Mouse (Mus musculus): ENCODE measurements around the gene Disp1. TPM values are rescaled to one million over a fixed set of nuclear protein-coding genes. Genes with fewer than 3 reads are reported as not detected.

Gene Disp1
- polyA plus RNA-seq, 1 experiment from 2014 or later, result 19.1 TPM

DNA sequence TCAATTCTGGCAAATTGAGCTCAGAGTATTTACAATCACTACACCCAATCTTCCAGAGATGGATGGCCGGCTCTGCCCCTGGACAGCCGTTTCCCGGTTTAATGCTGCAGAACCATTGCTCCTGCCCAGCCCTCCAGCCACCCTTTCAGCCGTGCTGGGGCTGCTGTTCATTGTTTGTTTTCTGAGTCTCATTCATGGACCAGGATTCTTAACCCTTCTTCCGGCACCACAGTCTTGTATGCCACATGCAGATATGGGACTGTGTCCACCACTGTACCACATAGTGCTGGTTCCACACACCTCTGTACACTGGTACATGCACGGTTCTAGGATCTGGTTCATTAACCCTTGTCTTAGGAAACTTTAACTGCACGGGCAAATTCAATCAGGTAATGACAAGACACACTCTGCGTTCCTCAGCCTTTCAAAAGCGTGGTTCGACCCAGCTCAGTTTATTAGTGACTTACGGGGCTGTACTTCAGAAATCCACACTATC, 12.4 kb upstream of the Disp1 start:
- no peak overlapping the region for H3K4me3 ChIP-seq

DNA sequence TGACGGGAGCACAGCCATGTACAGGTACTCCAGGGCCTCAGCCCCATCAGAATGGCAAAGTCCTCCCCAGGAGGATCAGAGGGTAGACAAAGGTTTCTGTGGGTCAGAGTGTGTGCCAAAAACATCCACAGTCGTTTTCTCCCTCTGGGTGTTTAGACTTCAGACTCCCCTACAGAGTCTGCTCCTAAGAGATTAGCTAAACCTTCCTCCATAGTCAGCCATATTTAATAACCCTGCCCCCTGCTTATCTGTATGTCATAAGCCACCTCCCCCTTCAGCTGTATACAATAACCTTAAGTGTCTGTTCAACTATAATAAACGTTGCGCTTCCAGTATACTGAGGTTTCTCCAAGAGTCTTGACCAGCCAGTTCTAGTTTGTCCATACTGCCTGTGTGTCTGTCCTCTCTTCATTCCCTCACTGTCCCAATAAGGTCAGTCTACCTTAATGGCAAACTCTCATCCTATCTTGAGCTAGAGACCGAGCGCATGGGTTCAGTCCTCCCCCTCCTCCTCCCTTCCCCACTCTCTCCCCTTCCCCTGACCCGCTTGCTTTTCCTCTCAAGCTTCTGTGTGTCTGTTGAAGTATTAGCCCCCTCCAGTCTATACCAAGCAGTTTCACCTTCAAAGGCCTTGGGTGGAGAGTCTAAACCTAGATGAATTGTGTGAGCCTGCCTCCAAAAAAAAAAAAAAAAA, 11.8 kb upstream of the Disp1 start:
- H3K36me3 ChIP-seq, result no peaks in the 10 kb centered on the region
- no peak overlapping the region for H3K9ac ChIP-seq
- H3K9me3 ChIP-seq, result no peaks in the 10 kb centered on the region
- H3K4me1 ChIP-seq, result 0 out of 2 replicates have a peak, but pooled peaks cover 7% of the 10 kb centered on the region
- H3K27me3 ChIP-seq, result no peaks in the 10 kb centered on the region
- H3K4me2 ChIP-seq (replicated peaks), result no peak overlapping the region
- no peak overlapping the region for H3K4me3 ChIP-seq
- no peak overlapping the region for H3K27ac ChIP-seq
- no peak for ATAC-seq (ENCODE audit: insufficient number of reproducible peaks, insufficient read depth, low FRiP score, low TSS enrichment)
- whole genome bisulfite sequencing, result 76% methylated on average over 7 of the region's 7 CpGs

More for the DNA sequence above, 12.4 kb upstream of the Disp1 start:
- 0 out of 2 replicates have a peak, but pooled peaks cover 4% of the 10 kb centered on the region for H3K4me1 ChIP-seq
- 78% methylated on average over 11 of the region's 11 CpGs for WGBS
- ATAC-seq (ENCODE audit: insufficient number of reproducible peaks, insufficient read depth, low FRiP score, low TSS enrichment), result no peak
- no peak overlapping the region for H3K9ac ChIP-seq
- H3K36me3 ChIP-seq, result no peaks in the 10 kb centered on the region
- no peaks in the 10 kb centered on the region for H3K27me3 ChIP-seq
- no peaks in the 10 kb centered on the region for H3K9me3 ChIP-seq
- no peak overlapping the region for H3K4me2 ChIP-seq (replicated peaks)
- H3K27ac ChIP-seq, result no peak overlapping the region

DNA sequence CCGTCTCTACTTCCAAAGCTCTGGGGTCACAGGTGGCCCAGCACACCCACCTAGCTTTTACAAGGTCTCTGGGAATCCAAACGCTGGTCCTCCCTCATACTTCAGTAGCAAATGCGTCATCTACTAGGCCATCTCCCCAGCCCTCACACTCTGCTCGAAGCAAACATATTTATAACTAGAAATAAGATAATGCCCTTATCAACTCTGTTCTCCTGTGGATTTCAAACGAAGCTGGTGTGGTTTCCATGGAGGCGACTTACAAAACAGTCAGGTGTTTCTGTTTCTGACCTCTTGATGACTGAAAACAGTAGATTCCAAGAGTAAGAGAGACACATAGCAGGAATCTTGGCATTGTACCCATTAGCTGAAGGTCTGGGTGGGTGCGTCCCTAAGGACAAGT, 6.1 kb upstream of the Disp1 start:
- 87% methylated on average over 7 of the region's 7 CpGs for WGBS
- ATAC-seq (ENCODE audit: insufficient number of reproducible peaks, insufficient read depth, low FRiP score, low TSS enrichment), result no peak
- no peak overlapping the region for H3K9ac ChIP-seq
- no peaks in the 10 kb centered on the region for H3K27me3 ChIP-seq
- H3K4me3 ChIP-seq, result no peak overlapping the region
- H3K36me3 ChIP-seq, result no peaks in the 10 kb centered on the region
- H3K4me1 ChIP-seq, result peaks cover 7% of the 10 kb centered on the region; the same call in 1 of the 2 replicates
- H3K27ac ChIP-seq, result no peak overlapping the region
- H3K4me2 ChIP-seq (replicated peaks), result no peak overlapping the region
- H3K9me3 ChIP-seq, result no peaks in the 10 kb centered on the region

DNA sequence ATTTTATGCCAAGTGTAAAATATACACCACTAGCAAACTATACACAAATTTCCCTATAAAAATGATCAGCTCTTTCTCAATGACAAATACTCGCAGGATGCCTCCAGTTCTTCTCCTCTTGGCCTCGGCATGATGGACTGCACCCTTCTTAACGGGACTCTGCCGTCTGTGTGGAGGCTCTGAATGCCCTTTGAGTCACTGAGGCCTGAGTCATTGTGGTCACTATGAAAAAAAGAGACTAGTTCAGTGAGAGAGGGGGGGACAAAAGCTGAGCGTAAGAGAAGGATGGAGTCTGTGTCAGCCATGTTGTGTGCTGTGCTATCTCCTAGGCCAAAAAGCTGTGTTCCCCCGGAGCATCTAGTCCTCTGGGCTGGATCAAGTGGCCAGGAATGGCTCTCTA, 2.3 kb downstream of the Disp1 start:
- WGBS, result 89% methylated on average over 6 of the region's 6 CpGs
- Histone ChIP-seq H3K4me1 (peaks cover 11% of the 10 kb centered on the region), H3K4me2 (replicated peaks) (no peak overlapping the region), H3K27ac (no peak overlapping the region), H3K9me3 (no peaks in the 10 kb centered on the region), H3K9ac (no peak overlapping the region), H3K27me3 (no peaks in the 10 kb centered on the region), H3K4me3 (no peak overlapping the region), H3K36me3 (no peaks in the 10 kb centered on the region)
- ATAC-seq (ENCODE audit: insufficient number of reproducible peaks, insufficient read depth, low FRiP score, low TSS enrichment), result no peak

DNA sequence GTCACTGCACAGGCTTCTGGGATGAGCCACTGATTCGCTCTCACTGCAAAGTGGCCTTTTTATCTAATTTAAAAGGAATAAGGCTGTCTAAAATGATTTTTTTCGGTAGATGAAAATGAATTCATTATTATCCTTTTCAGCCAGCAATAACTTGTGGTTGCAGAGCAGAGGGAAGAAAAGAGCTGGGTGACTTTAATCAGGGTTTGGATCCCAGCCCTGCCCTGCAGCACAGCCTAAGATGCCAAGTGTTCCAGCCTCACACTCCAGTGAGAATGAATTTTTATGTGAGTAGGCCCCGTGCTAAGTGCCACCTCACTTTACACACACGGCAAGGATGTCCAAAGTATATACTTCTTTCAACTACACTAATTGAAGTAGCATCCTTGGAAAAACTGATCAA, 4.6 kb downstream of the Disp1 start:
- H3K36me3 ChIP-seq, result no peaks in the 10 kb centered on the region
- H3K4me2 ChIP-seq (replicated peaks), result no peak overlapping the region
- H3K9me3 ChIP-seq, result no peaks in the 10 kb centered on the region
- 82% methylated on average over 4 of the region's 4 CpGs for WGBS
- H3K4me3 ChIP-seq, result no peak overlapping the region
- ATAC-seq (ENCODE audit: insufficient number of reproducible peaks, insufficient read depth, low FRiP score, low TSS enrichment), result no peak
- H3K4me1 ChIP-seq, result peaks cover 11% of the 10 kb centered on the region
- H3K27ac ChIP-seq, result no peak overlapping the region
- H3K27me3 ChIP-seq, result no peaks in the 10 kb centered on the region
- no peak overlapping the region for H3K9ac ChIP-seq

DNA sequence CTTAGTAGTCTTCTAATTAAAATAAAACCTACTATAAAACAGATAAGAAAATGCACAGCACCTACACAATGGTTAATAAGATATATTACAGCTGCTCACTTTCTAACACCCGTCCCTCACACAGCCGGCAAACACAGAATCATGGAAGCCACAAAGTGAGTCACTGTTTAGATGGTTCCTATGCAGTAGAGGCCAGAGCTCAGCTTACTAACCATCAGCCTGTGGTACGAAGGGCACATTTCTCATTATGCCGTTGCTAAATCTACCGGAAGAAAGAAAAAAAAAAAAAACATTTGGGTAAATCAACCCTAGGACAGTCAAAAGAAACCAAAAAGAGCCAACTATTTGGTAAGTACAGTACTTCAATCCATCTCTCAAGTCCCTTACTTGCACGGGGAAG, 5.6 kb downstream of the Disp1 start:
- Histone ChIP-seq H3K4me3 (no peak overlapping the region), H3K9me3 (no peaks in the 10 kb centered on the region), H3K36me3 (no peaks in the 10 kb centered on the region), H3K4me1 (peaks cover 11% of the 10 kb centered on the region), H3K4me2 (replicated peaks) (no peak overlapping the region), H3K9ac (no peak overlapping the region), H3K27ac (no peak overlapping the region), H3K27me3 (no peaks in the 10 kb centered on the region)
- ATAC-seq (ENCODE audit: insufficient number of reproducible peaks, insufficient read depth, low FRiP score, low TSS enrichment), result no peak
- 90% methylated on average over 6 of the region's 6 CpGs for WGBS

DNA sequence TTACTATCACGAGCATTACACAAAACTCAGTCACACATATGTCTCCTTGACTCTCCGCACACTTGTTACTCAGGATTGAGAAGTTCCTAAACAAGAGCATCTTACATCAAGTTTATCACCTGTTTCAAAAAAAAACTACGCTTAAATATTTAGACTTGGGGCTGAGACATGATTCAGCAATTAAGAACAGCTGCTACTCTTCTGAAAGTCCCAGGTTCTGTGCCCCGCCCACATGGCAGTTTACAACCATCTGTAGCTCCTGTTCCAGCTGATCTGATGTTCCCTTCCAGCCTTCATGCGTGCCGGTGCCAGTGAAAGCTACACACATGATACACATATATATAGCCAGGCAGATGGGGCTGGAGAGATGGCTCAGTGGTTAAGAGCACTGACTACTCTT, 7.5 kb downstream of the Disp1 start:
- H3K36me3 ChIP-seq, result no peaks in the 10 kb centered on the region
- no peak overlapping the region for H3K4me3 ChIP-seq
- no peak overlapping the region for H3K4me2 ChIP-seq (replicated peaks)
- no peaks in the 10 kb centered on the region; the same call in none of the 2 replicates for H3K4me1 ChIP-seq
- WGBS, result 80% methylated on average over 6 of the region's 6 CpGs
- H3K27ac ChIP-seq, result no peak overlapping the region
- ATAC-seq (ENCODE audit: insufficient number of reproducible peaks, insufficient read depth, low FRiP score, low TSS enrichment), result no peak
- H3K9me3 ChIP-seq, result no peaks in the 10 kb centered on the region
- H3K27me3 ChIP-seq, result no peaks in the 10 kb centered on the region
- H3K9ac ChIP-seq, result no peak overlapping the region

DNA sequence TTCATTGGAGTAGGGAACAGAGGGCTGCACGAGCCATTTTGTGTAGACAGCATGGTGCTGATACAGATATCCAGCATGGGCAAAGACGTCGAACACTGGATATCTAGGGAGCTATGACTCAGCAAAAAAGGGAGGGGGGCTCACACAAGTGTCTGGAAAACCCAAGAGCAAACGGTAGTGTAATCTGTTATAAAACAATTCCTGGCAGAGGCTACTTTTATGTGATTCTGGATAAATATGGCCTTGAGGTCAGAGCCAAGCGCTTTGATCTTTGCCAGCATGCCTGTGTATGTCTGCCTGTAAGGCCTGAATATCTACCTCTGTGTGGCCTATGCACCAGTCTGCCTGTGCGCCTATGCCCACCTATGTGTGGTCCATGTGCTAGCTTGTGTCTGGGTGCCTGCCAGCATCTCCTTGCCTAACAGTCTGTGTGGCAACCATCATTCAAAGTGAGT, 8.5 kb downstream of the Disp1 start:
- Histone ChIP-seq H3K9me3 (no peaks in the 10 kb centered on the region), H3K36me3 (no peaks in the 10 kb centered on the region), H3K27ac (no peak overlapping the region), H3K4me1 (no peaks in the 10 kb centered on the region; the same call in none of the 2 replicates), H3K4me2 (replicated peaks) (no peak overlapping the region), H3K9ac (no peak overlapping the region), H3K27me3 (no peaks in the 10 kb centered on the region), H3K4me3 (no peak overlapping the region)
- no peak for ATAC-seq (ENCODE audit: insufficient number of reproducible peaks, insufficient read depth, low FRiP score, low TSS enrichment)
- 75% methylated on average over 6 of the region's 6 CpGs for WGBS

DNA sequence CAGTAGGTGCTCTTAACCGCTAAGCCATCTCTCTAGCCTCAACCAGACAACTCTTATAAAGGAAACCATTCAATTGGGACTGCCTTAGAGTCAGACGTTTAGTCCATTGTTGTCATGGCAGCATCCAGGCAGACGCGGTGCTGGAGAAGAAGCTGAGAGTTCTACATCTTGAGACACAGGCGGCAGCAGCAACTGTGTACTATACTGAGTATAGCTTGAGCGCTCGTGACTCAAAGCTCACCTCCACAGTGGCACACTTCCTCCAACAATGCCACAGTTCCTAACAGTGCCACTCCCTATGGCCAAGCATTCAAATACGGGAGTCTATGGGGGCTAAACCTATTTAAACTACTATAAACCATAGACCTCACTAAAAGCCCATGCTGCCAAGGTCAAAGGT, 11.2 kb downstream of the Disp1 start:
- no peak for ATAC-seq (ENCODE audit: insufficient number of reproducible peaks, insufficient read depth, low FRiP score, low TSS enrichment)
- Histone ChIP-seq H3K4me2 (replicated peaks) (no peak overlapping the region), H3K4me1 (no peaks in the 10 kb centered on the region; the same call in none of the 2 replicates), H3K36me3 (no peaks in the 10 kb centered on the region), H3K9me3 (no peaks in the 10 kb centered on the region), H3K27me3 (no peaks in the 10 kb centered on the region), H3K27ac (no peak overlapping the region), H3K4me3 (no peak overlapping the region), H3K9ac (no peak overlapping the region)
- WGBS, result 94% methylated on average over 8 of the region's 8 CpGs

DNA sequence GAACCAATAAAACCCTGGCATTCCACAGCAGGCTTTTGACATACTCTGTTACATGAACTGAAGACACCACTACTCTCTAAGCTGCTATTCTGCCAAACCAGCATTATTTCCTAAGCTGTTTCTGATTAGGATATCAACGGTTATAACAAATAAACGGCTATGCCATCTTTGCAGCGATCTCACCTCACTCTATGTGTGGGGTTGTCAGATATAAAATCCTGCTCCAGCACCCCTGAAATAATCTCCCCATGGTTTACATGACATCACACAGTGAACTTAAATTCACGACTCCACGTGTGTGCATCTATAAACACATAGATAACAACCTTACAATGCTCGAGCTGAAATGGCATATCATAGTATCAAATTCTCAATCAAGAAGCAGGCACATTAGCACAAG, 13.7 kb downstream of the Disp1 start:
- Histone ChIP-seq H3K36me3 (no peaks in the 10 kb centered on the region), H3K27me3 (no peaks in the 10 kb centered on the region), H3K9me3 (no peaks in the 10 kb centered on the region), H3K4me3 (no peak overlapping the region), H3K9ac (no peak overlapping the region), H3K4me2 (replicated peaks) (no peak overlapping the region), H3K27ac (no peak overlapping the region), H3K4me1 (no peaks in the 10 kb centered on the region; the same call in 1 of the 2 replicates)
- WGBS, result 80% methylated on average over 6 of the region's 6 CpGs
- no peak for ATAC-seq (ENCODE audit: insufficient number of reproducible peaks, insufficient read depth, low FRiP score, low TSS enrichment)

DNA sequence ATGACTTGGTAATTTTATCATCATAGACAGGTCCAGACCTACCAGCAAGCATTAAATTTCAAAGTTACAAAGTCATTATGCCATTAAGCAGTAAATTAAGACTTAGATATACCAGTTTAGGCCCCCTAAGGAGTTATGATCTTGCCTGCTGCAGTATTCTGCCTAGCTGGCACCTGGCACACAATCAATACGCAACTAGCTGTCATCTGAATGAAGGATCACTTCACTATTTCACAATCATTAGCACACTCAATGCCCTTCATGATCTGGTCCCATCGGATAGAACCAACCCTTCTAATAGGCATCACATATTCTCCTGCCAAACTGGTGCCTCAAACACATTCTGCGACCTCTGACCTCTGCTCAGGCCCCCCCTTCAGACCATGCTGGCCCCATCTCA, 14.2 kb downstream of the Disp1 start:
- WGBS, result 83% methylated on average over 3 of the region's 3 CpGs
- no peak for ATAC-seq (ENCODE audit: insufficient number of reproducible peaks, insufficient read depth, low FRiP score, low TSS enrichment)
- Histone ChIP-seq H3K27ac (no peak overlapping the region), H3K4me2 (replicated peaks) (no peak overlapping the region), H3K9ac (no peak overlapping the region), H3K36me3 (no peaks in the 10 kb centered on the region), H3K4me3 (no peak overlapping the region), H3K27me3 (no peaks in the 10 kb centered on the region), H3K9me3 (no peaks in the 10 kb centered on the region), H3K4me1 (no peaks in the 10 kb centered on the region; the same call in 1 of the 2 replicates)

DNA sequence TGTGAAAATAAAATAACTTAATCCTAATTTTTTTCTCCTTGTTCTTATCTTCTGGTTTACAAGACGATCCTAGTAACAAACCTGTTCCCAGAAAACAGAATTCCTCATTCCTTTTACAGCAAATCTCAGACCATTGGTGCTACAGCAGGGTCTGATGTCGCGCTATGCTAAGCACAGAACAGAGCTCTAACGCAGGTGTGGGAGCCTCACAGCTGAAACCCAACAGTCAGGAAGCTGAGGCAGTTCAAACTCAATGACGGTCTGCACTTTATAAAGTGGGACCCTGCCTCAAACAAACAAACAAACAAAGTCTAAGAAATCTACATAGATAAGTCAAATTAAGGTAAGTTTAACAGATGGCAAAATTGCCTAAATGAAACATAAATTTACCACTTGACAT, 20.4 kb downstream of the Disp1 start:
- Histone ChIP-seq H3K27me3 (no peaks in the 10 kb centered on the region), H3K36me3 (no peaks in the 10 kb centered on the region), H3K4me3 (no peak overlapping the region), H3K27ac (no peak overlapping the region), H3K9me3 (no peaks in the 10 kb centered on the region), H3K4me1 (peaks cover 3% of the 10 kb centered on the region; the same call in 1 of the 2 replicates), H3K4me2 (replicated peaks) (no peak overlapping the region), H3K9ac (no peak overlapping the region)
- WGBS, result 87% methylated on average over 5 of the region's 5 CpGs
- no peak for ATAC-seq (ENCODE audit: insufficient number of reproducible peaks, insufficient read depth, low FRiP score, low TSS enrichment)
